Mouse (Mus musculus) WW6 (cell line): ENCODE measurements around the gene Gm17409.
A peak's percentile ranks its signal among the peaks of the same experiment; 100 is the strongest.

Experiments used
- DNase-seq: peaks from one replicate; pipeline ENCODE4 v3.0.0-alpha.2; 2013; ENCODE audit warnings: low read depth, low spot score

Gm17409 gene

GRCm38 (mm10) chr2:58484284-58484965 is 14.5 kb downstream of the Gm17409 start:
- DNase-seq: no peak

- no peak for DNase-seq
These were observed 15.2 kb downstream of the Gm17409 start for GRCm38 (mm10) chr2:58485152-58485551.

- no peak for DNase-seq
These were observed 15.8 kb downstream of the Gm17409 start for GRCm38 (mm10) chr2:58485683-58486082.

GRCm38 (mm10) chr2:58486441-58487278 is 16.7 kb downstream of the Gm17409 start:
- DNase-seq: peak; percentile 9

GRCm38 (mm10) chr2:58487279-58487560 is 17.3 kb downstream of the Gm17409 start:
- no peak for DNase-seq

- no peak for DNase-seq
These were observed 18.5 kb downstream of the Gm17409 start for GRCm38 (mm10) chr2:58488404-58488803.

- no peak for DNase-seq
These were observed 19.4 kb downstream of the Gm17409 start for GRCm38 (mm10) chr2:58489275-58489674.

GRCm38 (mm10) chr2:58493685-58494635 is 24.0 kb downstream of the Gm17409 start:
- DNase-seq: no peak

- no peak for DNase-seq
These were observed 25.4 kb downstream of the Gm17409 start for GRCm38 (mm10) chr2:58495271-58495670.

GRCm38 (mm10) chr2:58496647-58497410 is 26.9 kb downstream of the Gm17409 start:
- DNase-seq: no peak

- no peak for DNase-seq
These were observed 35.6 kb downstream of the Gm17409 start for GRCm38 (mm10) chr2:58505306-58506090.

- DNase-seq: no peak
These were observed 40.3 kb downstream of the Gm17409 start for GRCm38 (mm10) chr2:58510192-58510591.

GRCm38 (mm10) chr2:58513212-58513611 is 43.3 kb downstream of the Gm17409 start:
- no peak for DNase-seq

GRCm38 (mm10) chr2:58514489-58514888 is 44.6 kb downstream of the Gm17409 start:
- DNase-seq: no peak

- DNase-seq: peak; percentile 14
These were observed 46.1 kb downstream of the Gm17409 start for GRCm38 (mm10) chr2:58516000-58516399.

- no peak for DNase-seq
These were observed 47.0 kb downstream of the Gm17409 start for GRCm38 (mm10) chr2:58516920-58517319.

GRCm38 (mm10) chr2:58518517-58518916 is 48.6 kb downstream of the Gm17409 start:
- no peak for DNase-seq
